Comparison of ENCODE assay signal across 8 mouse cellular contexts in genomic region chr14:105232421-105232820, GRCm38 (mm10). TPM values are rescaled to one million over a fixed set of nuclear protein-coding genes. Genes with fewer than 3 reads are reported as not detected.
DNase-seq lines count a peak whose midpoint lies in the region; ATAC-seq lines count a peak whose summit lies in the region.

No protein-coding gene starts in this region.

- ATAC-seq in cerebellum, adult (ENCODE audit: insufficient number of reproducible peaks, low FRiP score, low TSS enrichment): peak; percentile 81; the same call in 1 of the 2 replicates
- no peak for ATAC-seq in neural tube, embryonic 11.5 days (ENCODE audit: insufficient read depth, low FRiP score, low TSS enrichment)

- H3K4me3 ChIP-seq in neural tube, embryonic 11.5 days (ENCODE audit: low read depth, low read length): no peak overlapping the region

- no peak overlapping the region for H3K4me2 ChIP-seq in neural tube, embryonic 11.5 days (ENCODE audit: low read depth)

- H3K36me3 ChIP-seq in neural tube, embryonic 11.5 days (ENCODE audit: control insufficient read depth, insufficient read depth, low read length): no peaks in the 10 kb centered on the region

- no peaks in the 10 kb centered on the region for H3K9me3 ChIP-seq in neural tube, embryonic 11.5 days (ENCODE audit: control insufficient read depth, low read length)

- no peaks in the 10 kb centered on the region for H3K27me3 ChIP-seq in neural tube, embryonic 11.5 days (ENCODE audit: control insufficient read depth, insufficient read depth, low read length)

- H3K27ac ChIP-seq in neural tube, embryonic 11.5 days (ENCODE audit: low read depth, low read length): no peak overlapping the region

- DNase-seq in cerebellum, adult 11-12 months: no peak
- DNase-seq in neural tube, embryonic 11.5 days (ENCODE audit: low spot score): peak; percentile 13
- DNase-seq in neural tube, embryonic 10.5 days (ENCODE audit: extremely low spot score, low spot score): no peak
- DNase-seq in cerebellum, adult 18-20 months: peak; percentile 31 to 35
- peak; percentile 31 for DNase-seq in kidney, adult 18-20 months
- peak; percentile 67 for DNase-seq in lung, postnatal 36 days
- DNase-seq in thymus, postnatal 4 days: peak; percentile 46

- 51% methylated on average over 6 of the region's 6 CpGs for WGBS in neural tube, embryonic 11.5 days

- no peaks in the 10 kb centered on the region for H3K4me1 ChIP-seq in neural tube, embryonic 11.5 days (ENCODE audit: control insufficient read depth, insufficient read depth, low read length)

- no peak overlapping the region for H3K9ac ChIP-seq in neural tube, embryonic 11.5 days (ENCODE audit: low read length)

RNA-seq across cellular contexts. Expression of gene Ndfip2, which starts 26.0 kb away (rescaled TPM):
- polyA plus RNA-seq in neural tube, embryonic 11.5 days (2014; fragmentation: Nextera tagmentation; extraction: Ambion mirVana): 77.5 and 79.6 TPM in 2 replicates

RNA-seq across cellular contexts. Expression of gene Rbm26, which starts 55.3 kb away (rescaled TPM):
- polyA plus RNA-seq in neural tube, embryonic 11.5 days (2014; fragmentation: Nextera tagmentation; extraction: Ambion mirVana): 39.3 and 40.2 TPM in 2 replicates

Comparison
In these comparisons a context has a peak if more than half of its experiments do, and no peak if none do; other contexts are left out.
1. DNase-seq: peak in neural tube, embryonic 11.5 days (single experiment), cerebellum, adult 18-20 months (2 of 2), kidney, adult 18-20 months (single experiment), lung, postnatal 36 days (single experiment) and thymus, postnatal 4 days (single experiment); none in cerebellum, adult 11-12 months (single experiment) and neural tube, embryonic 10.5 days (single experiment).